Mouse (Mus musculus) granulocyte monocyte progenitor cell, adult 5-6 weeks (primary cell): ENCODE results near the gene Ucp1. TPM values are rescaled to one million over a fixed set of nuclear protein-coding genes. Genes with fewer than 3 reads are reported as not detected.
"Not testable (repeated sequence)": the region's sequence is repeated elsewhere in the genome, so short reads cannot be mapped to it uniquely, and the experiment has no call there.

Experiments used
- ATAC-seq: replicated peaks from 2 replicates; pipeline ENCODE4 v1.8.0; 2016; ENCODE audit warnings: mild to moderate bottlenecking, moderate TSS enrichment, inconsistent platforms; ENCODE audit not compliant: poor library complexity, severe bottlenecking
- total RNA-seq, 2 experiments: library from RNA; stranded (forward) in 1 of 2; stranded (reverse) in 1 of 2; fragments of 200-712, 200-1000 nt in 1 of 2; fragments of >200 nt in 1 of 2; fragmentation: Nextera tagmentation in 1 of 2; gene quantifications; 2 replicates each; pipeline ENCODE4 v1.2.3; 2014 to 2017

The Ucp1 gene
- total RNA-seq (2014; fragmentation: Nextera tagmentation) (not detected in 2 replicates), total RNA-seq (2017) (not detected in 2 replicates)

- ATAC-seq, result no peak
These were observed at the start of gene Ucp1 for GRCm38 (mm10) chr8:83290176-83290575. TSS of gene Ucp1 (plus strand) at chr8:83290352.

GRCm38 (mm10) chr8:83244151-83244550 is 46.0 kb upstream of the Ucp1 start:
- peak; percentile 77 for ATAC-seq

- no peak; the same call in 1 of the 2 replicates for ATAC-seq
These were observed 39.3 kb upstream of the Ucp1 start for GRCm38 (mm10) chr8:83250858-83251257.

GRCm38 (mm10) chr8:83251362-83252246 is 38.5 kb upstream of the Ucp1 start:
- ATAC-seq, result peak; percentile 48; the same call in 1 of the 2 replicates

- ATAC-seq, result 0 out of 2 replicates have a peak, but pooled peaks have one; percentile 9
These were observed 37.4 kb upstream of the Ucp1 start for GRCm38 (mm10) chr8:83252791-83253190.

- no peak for ATAC-seq
These were observed 32.5 kb upstream of the Ucp1 start for GRCm38 (mm10) chr8:83257631-83258030.

- ATAC-seq, result peak; percentile 82
These were observed 29.5 kb upstream of the Ucp1 start for GRCm38 (mm10) chr8:83260418-83261215.

GRCm38 (mm10) chr8:83271172-83271571 is 19.0 kb upstream of the Ucp1 start:
- no peak for ATAC-seq

GRCm38 (mm10) chr8:83272464-83272863 is 17.7 kb upstream of the Ucp1 start:
- ATAC-seq, result no peak

GRCm38 (mm10) chr8:83274470-83274869 is 15.7 kb upstream of the Ucp1 start:
- no peak for ATAC-seq

GRCm38 (mm10) chr8:83278431-83278830 is 11.7 kb upstream of the Ucp1 start:
- no peak for ATAC-seq

- ATAC-seq, result no peak
These were observed 4.8 kb upstream of the Ucp1 start for GRCm38 (mm10) chr8:83285391-83285790.

- ATAC-seq, result peak; percentile 30; the same call in 1 of the 2 replicates
These were observed 7.2 kb downstream of the Ucp1 start for GRCm38 (mm10) chr8:83297375-83297774.

GRCm38 (mm10) chr8:83300135-83300534 is 10.0 kb downstream of the Ucp1 start:
- peak; percentile 68 for ATAC-seq

GRCm38 (mm10) chr8:83304946-83305345 is 14.8 kb downstream of the Ucp1 start:
- no peak for ATAC-seq

GRCm38 (mm10) chr8:83309836-83310235 is 19.7 kb downstream of the Ucp1 start:
- ATAC-seq, result no peak

- ATAC-seq, result not testable (repeated sequence)
These were observed 24.9 kb downstream of the Ucp1 start for GRCm38 (mm10) chr8:83315084-83315483.

GRCm38 (mm10) chr8:83315691-83316090 is 25.5 kb downstream of the Ucp1 start:
- no peak for ATAC-seq

GRCm38 (mm10) chr8:83320543-83320942 is 30.4 kb downstream of the Ucp1 start:
- ATAC-seq, result no peak

GRCm38 (mm10) chr8:83322374-83322773 is 32.2 kb downstream of the Ucp1 start:
- ATAC-seq, result no peak

- ATAC-seq, result 0 out of 2 replicates have a peak, but pooled peaks have one; percentile 25
These were observed 32.9 kb downstream of the Ucp1 start for GRCm38 (mm10) chr8:83323056-83323455.
